Mouse (Mus musculus) embryonic facial prominence, embryonic 14.5 days (tissue): ENCODE results near the gene Rreb1. TPM values are rescaled to one million over a fixed set of nuclear protein-coding genes. Genes with fewer than 3 reads are reported as not detected.

Experiments used
- ATAC-seq: fragments of 200-750 bp; cut with Nextera tagmentation; 2 replicates; pipeline ENCODE4 v1.8.0; 2017; ENCODE audit warnings: low read depth, moderate number of reproducible peaks, moderate TSS enrichment
- DNase-seq: peaks from one replicate; pipeline ENCODE4 v3.0.0-alpha.2; 2015; ENCODE audit warnings: low spot score
- H3K27ac ChIP-seq: fragments of 300-500 bp; sonication (generic); replicated peaks from 2 replicates; pipeline ENCODE4 v1.5.1; 2014; ENCODE audit warnings: low read depth, mild to moderate bottlenecking, low read length, moderate library complexity
- H3K27me3 ChIP-seq: fragments of 300-500 bp; sonication (generic); replicated peaks from 2 replicates; pipeline ENCODE4 v1.6.1; 2014; ENCODE audit warnings: low read length; ENCODE audit not compliant: control insufficient read depth, insufficient read depth
- H3K36me3 ChIP-seq: fragments of 300-500 bp; sonication (generic); 2 replicates; pipeline ENCODE4 v1.6.1; 2014; ENCODE audit warnings: low read length, mixed read lengths; ENCODE audit not compliant: control insufficient read depth, insufficient read depth
- H3K4me1 ChIP-seq: fragments of 300-500 bp; sonication (generic); 2 replicates; pipeline ENCODE4 v1.6.1; 2014; ENCODE audit warnings: antibody characterized with exemption, low read length; ENCODE audit not compliant: control insufficient read depth, insufficient read depth
- H3K4me2 ChIP-seq: fragments of 300-500 bp; sonication (generic); 2 replicates; pipeline ENCODE4 v1.6.1; 2014; ENCODE audit warnings: low read depth, mild to moderate bottlenecking, low read length, moderate library complexity, mixed read lengths
- H3K4me3 ChIP-seq: fragments of 300-500 bp; sonication (generic); 2 replicates; pipeline ENCODE4 v1.5.1; 2014; ENCODE audit warnings: low read depth, mild to moderate bottlenecking, low read length
- H3K9ac ChIP-seq: fragments of 300-500 bp; sonication (generic); 2 replicates; pipeline ENCODE4 v1.6.1; 2014; ENCODE audit warnings: low read depth, mild to moderate bottlenecking, low read length, moderate library complexity, mixed read lengths
- H3K9me3 ChIP-seq: fragments of 300-500 bp; sonication (generic); 2 replicates; pipeline ENCODE4 v1.6.1; 2016; ENCODE audit warnings: low read length; ENCODE audit not compliant: control insufficient read depth
- WGBS: fragments of 180-500 bp; shearing (Covaris S2); extraction: QIAGEN DNeasy Blood & Tissue Kit; methylation state at CpG from one replicate; pipeline ENCODE4 v1.1.7; 2014; 5-methylcytosine and 5-hydroxymethylcytosine counted together
- polyA plus RNA-seq: library from polyadenylated mRNA; unstranded; fragments of >200 nt; fragmentation: Nextera tagmentation; extraction: Ambion mirVana; gene quantifications from 2 replicates; pipeline ENCODE4 v1.2.1, GENCODE M21; 2014

The Rreb1 gene
- polyA plus RNA-seq, 1 experiment from 2014 or later: 20.2 TPM

GRCm38 (mm10) chr13:37838260-37839183 lies 60.3 kb downstream of the Rreb1 start:
- no peak overlapping the region for H3K9ac ChIP-seq
- H3K9me3 ChIP-seq: no peaks in the 10 kb centered on the region
- H3K27me3 ChIP-seq: no peaks in the 10 kb centered on the region
- 90% methylated on average over 18 of the region's 18 CpGs for WGBS
- H3K4me2 ChIP-seq: no peak overlapping the region
- no peak overlapping the region for H3K27ac ChIP-seq
- no peaks in the 10 kb centered on the region; the same call in 1 of the 2 replicates for H3K4me1 ChIP-seq
- H3K4me3 ChIP-seq: no peak overlapping the region
- H3K36me3 ChIP-seq: 0 out of 2 replicates have a peak, but pooled peaks cover 3% of the 10 kb centered on the region
- no peak for ATAC-seq
- DNase-seq: no peak

DNA sequence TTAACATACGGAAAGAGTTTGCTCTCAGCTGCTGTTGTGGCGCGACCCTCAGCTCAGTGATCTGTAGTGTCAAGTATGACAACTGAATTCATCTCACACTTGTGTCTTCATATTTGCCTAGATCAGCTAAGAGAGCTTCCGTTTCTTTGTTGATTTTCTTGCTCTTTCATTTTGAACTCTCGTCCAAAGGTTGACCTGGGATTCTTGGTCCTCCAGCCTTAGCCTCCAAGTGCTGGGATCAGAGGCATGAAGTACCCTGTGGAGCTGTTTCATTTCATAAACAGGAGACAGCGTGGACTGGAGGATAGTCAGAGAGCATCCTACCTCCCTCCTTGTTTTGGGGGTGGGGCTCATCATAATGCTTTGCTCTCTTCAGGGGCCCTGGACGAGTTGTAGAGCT lies 65.0 kb downstream of the Rreb1 start:
- WGBS: 78% methylated on average over 7 of the region's 7 CpGs
- Histone ChIP-seq H3K9me3 (no peaks in the 10 kb centered on the region), H3K36me3 (0 out of 2 replicates have a peak, but pooled peaks cover 3% of the 10 kb centered on the region), H3K27ac (no peak overlapping the region), H3K4me2 (no peak overlapping the region), H3K4me3 (no peak overlapping the region), H3K4me1 (no peaks in the 10 kb centered on the region), H3K27me3 (no peaks in the 10 kb centered on the region), H3K9ac (no peak overlapping the region)
- no peak for DNase-seq
- no peak for ATAC-seq

GRCm38 (mm10) chr13:37843844-37844243 lies 65.6 kb downstream of the Rreb1 start:
- no peaks in the 10 kb centered on the region for H3K27me3 ChIP-seq
- DNase-seq (no peak), ATAC-seq (no peak)
- no peaks in the 10 kb centered on the region for H3K9me3 ChIP-seq
- 0 out of 2 replicates have a peak, but pooled peaks cover 3% of the 10 kb centered on the region for H3K36me3 ChIP-seq
- 65% methylated on average over 10 of the region's 10 CpGs for WGBS
- H3K4me3 ChIP-seq: no peak overlapping the region
- H3K9ac ChIP-seq: no peak overlapping the region
- no peaks in the 10 kb centered on the region for H3K4me1 ChIP-seq
- H3K27ac ChIP-seq: no peak overlapping the region
- H3K4me2 ChIP-seq: no peak overlapping the region

DNA sequence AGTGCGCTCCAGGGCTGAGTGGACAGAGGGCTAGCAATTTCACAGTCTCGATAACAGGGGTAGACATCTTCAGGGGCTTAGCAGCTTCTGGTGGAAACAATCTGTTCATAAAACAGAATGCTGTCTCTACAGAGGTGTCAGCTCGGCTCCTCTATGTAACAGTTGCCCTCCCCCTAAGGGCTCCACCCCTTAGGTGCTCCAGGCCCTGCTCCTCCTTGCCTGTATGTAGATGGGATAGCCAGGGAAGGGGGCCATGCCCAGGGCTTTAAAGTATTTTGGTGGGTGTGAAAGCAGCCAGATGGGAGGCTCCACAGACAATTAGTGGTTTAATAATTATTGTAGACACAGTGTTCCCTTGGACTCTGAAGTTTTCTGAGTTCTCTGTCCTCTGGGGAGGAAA lies 67.0 kb downstream of the Rreb1 start:
- ATAC-seq (no peak), DNase-seq (no peak)
- Histone ChIP-seq H3K9me3 (no peaks in the 10 kb centered on the region), H3K4me1 (no peaks in the 10 kb centered on the region), H3K27me3 (no peaks in the 10 kb centered on the region), H3K4me2 (no peak overlapping the region), H3K4me3 (no peak overlapping the region), H3K27ac (no peak overlapping the region), H3K9ac (no peak overlapping the region), H3K36me3 (0 out of 2 replicates have a peak, but pooled peaks cover 3% of the 10 kb centered on the region)
- WGBS: 61% methylated on average over 3 of the region's 3 CpGs

DNA sequence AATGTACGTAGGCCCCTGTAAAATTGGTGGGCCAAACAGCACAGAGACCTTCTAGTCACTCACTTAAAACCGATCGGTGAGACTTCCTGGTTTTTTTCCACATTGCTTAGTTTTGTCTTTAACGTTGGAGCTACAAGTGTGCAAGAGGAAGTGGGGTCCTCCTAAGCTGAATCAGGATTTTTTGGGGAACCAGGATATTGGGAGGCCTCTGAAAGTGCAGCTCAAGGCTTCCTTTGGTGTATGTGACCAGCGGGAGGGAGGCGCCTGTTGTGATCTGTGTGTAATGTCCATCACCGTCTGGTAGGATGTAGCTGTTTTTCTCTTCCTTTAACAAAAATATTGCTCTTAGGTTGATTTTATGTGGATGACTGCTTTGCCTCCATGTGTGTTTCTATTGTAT lies 67.4 kb downstream of the Rreb1 start:
- Histone ChIP-seq H3K27me3 (no peaks in the 10 kb centered on the region), H3K36me3 (0 out of 2 replicates have a peak, but pooled peaks cover 3% of the 10 kb centered on the region), H3K4me1 (no peaks in the 10 kb centered on the region), H3K9me3 (no peaks in the 10 kb centered on the region), H3K27ac (no peak overlapping the region), H3K4me2 (no peak overlapping the region), H3K9ac (no peak overlapping the region), H3K4me3 (no peak overlapping the region)
- WGBS: 76% methylated on average over 7 of the region's 7 CpGs
- no peak for DNase-seq
- ATAC-seq: no peak

DNA sequence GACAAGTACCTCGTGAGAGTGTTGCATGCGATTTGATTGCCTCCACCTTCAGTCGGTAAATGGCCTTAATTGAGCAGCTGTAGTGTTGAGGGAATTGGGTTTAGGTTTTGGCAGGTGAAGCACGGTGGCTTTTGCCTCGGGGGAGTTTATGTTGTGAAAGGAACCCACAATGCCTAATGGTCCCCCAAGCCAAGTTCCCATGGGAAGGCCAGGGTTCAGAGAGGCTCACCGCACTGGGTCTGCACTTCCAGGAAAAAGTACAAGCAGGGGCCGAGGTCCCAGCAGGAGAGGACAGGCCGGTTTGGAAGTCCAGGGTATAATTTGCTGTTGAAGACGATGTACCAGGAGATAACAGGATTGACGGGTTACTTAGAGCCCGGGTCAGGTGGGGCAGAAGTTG lies 68.3 kb downstream of the Rreb1 start:
- H3K4me1 ChIP-seq: no peaks in the 10 kb centered on the region
- no peak overlapping the region for H3K4me3 ChIP-seq
- H3K27me3 ChIP-seq: no peaks in the 10 kb centered on the region
- no peak overlapping the region for H3K27ac ChIP-seq
- no peak overlapping the region for H3K4me2 ChIP-seq
- DNase-seq (no peak), ATAC-seq (peak; percentile 11; the same call in 1 of the 2 replicates)
- H3K36me3 ChIP-seq: 0 out of 2 replicates have a peak, but pooled peaks cover 3% of the 10 kb centered on the region
- H3K9me3 ChIP-seq: no peaks in the 10 kb centered on the region
- no peak overlapping the region for H3K9ac ChIP-seq
- 73% methylated on average over 11 of the region's 11 CpGs for WGBS

DNA sequence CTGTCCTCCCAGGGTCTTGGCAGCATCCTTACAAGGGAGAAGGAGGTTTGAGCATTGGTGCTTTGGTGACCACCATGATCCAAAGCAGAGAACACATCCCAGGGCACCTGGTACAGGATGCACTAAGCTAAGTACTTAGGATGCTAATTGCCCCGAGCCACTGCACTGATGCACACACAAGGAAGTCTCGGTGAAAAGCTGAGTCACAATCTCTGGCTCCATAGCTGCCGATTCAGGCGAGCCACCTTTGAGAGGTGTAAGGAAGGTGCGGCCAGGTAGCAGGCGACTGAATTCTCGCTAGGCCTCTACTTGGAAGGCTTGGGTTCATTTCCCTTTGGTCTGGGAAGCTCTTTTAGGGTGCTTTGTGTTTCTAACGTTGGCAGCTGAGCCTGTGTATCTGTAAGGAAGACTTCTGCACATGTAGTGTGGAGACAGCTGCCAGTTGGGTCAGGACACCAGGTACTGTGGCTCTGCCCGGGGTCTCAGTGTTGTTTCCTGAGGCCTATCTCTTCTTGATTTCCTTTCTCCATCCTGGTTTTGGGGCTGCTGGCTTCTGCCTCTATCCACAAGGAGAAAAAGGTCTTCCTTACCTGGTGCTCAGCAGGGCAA lies 68.9 kb downstream of the Rreb1 start:
- no peak for ATAC-seq
- WGBS: 65% methylated on average over 9 of the region's 9 CpGs
- no peak overlapping the region for H3K27ac ChIP-seq

DNA sequence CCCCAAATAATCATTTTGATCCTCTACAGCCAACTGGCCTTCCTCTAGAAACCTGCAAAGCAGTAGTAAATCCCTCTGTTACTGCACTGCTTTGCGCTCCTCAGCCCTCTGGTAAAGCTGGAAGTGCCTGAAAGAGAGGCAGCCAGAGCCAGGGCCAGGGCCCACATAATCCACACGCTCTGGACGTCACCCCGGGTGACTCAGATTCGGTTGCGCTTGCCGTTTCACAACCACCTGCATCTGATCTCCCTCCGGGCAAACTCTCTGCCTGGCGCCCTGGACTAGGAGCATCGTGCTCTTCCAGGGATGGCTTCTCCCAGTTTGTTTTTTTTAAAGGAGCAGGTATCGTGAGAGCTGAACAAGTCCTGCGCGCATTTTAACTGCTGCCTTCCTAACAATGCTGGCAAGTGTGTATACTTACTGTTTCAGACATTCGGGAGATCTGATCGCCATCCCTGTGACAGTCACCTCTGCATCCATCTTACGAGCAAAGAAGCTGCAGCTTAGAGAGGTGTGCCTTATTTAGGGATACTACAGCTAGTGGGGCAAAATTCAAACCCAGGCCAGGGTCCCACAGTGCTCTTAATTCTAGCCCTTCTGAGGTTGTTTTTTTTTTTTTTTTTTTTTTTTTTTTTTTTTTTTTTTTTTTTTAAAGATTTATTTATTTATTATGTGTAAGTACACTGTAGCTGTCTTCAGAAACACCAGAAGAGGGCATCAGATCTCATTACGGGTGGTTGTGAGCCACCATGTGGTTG lies 69.6 kb downstream of the Rreb1 start:
- Histone ChIP-seq H3K4me1 (peaks cover 6% of the 10 kb centered on the region; the same call in 1 of the 2 replicates), H3K36me3 (0 out of 2 replicates have a peak, but pooled peaks cover 3% of the 10 kb centered on the region), H3K9me3 (no peaks in the 10 kb centered on the region), H3K27me3 (no peaks in the 10 kb centered on the region), H3K4me3 (no peak overlapping the region), H3K4me2 (no peak overlapping the region), H3K9ac (peak overlapping the region; percentile 35; the same call in 1 of the 2 replicates), H3K27ac (no peak overlapping the region)
- WGBS: 60% methylated on average over 16 of the region's 17 CpGs
- ATAC-seq (0 out of 2 replicates have a peak, but pooled peaks have one; percentile 31), DNase-seq (no peak)

More for the DNA sequence above, 68.9 kb downstream of the Rreb1 start:
- Histone ChIP-seq H3K9me3 (no peaks in the 10 kb centered on the region), H3K4me2 (no peak overlapping the region), H3K4me3 (no peak overlapping the region), H3K9ac (peak overlapping the region; percentile 35; the same call in 1 of the 2 replicates), H3K4me1 (no peaks in the 10 kb centered on the region), H3K27me3 (no peaks in the 10 kb centered on the region), H3K36me3 (0 out of 2 replicates have a peak, but pooled peaks cover 3% of the 10 kb centered on the region)
- no peak for DNase-seq
